ENCODE assay signal across 16 mouse cellular contexts in the genomic region with DNA sequence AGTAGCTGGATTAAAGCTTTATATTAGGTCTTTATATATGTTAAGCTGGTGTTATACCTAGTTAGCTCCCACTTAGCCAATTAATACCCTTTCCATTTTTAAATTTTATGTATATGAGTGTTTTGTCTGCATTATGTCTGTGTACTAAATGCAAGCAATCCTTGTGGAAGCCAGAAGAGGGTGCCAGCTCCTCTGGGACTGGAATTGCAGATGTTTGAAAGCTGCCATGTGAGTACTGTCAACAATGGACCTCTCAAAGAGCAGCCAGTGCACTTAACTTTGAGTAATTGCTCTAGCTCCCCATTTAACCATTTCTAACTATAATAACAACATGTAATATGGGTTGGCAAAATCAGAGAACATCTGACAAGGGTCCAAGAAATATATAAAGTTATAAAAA.
DNase-seq lines count a peak whose midpoint lies in the region; ATAC-seq and TF ChIP-seq lines count a peak whose summit lies in the region.
"Had no signal": no experiment of that assay in that cellular context is flagged by ENCODE, and none has a peak within 500 bp of the region (broad histone marks: within the 10 kb centered on the region; RNA-seq: fewer than 3 reads in every experiment).

No protein-coding gene starts in this region.

- 0 out of 2 replicates have a peak, but pooled peaks have one; percentile 23 for TF ChIP-seq CTCF in kidney, adult 2 months (conservative IDR thresholded peaks at IDR 0.05; ENCODE audit: insufficient read depth, insufficient read length, low read depth, low read length)
- TF ChIP-seq CTCF in midbrain, postnatal 0 days (IDR thresholded peaks at IDR 0.05), result peak; percentile 31

- no peak for ATAC-seq in kidney, embryonic 16.5 days (ENCODE audit: low FRiP score, low TSS enrichment)
- ATAC-seq in midbrain, postnatal 0 days (ENCODE audit: low FRiP score), result no peak
- ATAC-seq: CD4-positive, CD25-positive, alpha-beta regulatory T cell, adult 4 months; forebrain, embryonic 15.5 days; midbrain, embryonic 16.5 days had no signal

- H3K4me1 ChIP-seq in kidney, adult 2 months (ENCODE audit: control insufficient read depth, insufficient read depth, low read length), result no peaks in the 10 kb centered on the region
- H3K4me1 ChIP-seq in kidney, embryonic 16.5 days (ENCODE audit: insufficient read depth, low read length), result no peaks in the 10 kb centered on the region
- no peaks in the 10 kb centered on the region for H3K4me1 ChIP-seq in midbrain, postnatal 0 days (ENCODE audit: insufficient read depth, low read length)
- no peaks in the 10 kb centered on the region for H3K4me1 ChIP-seq in midbrain, embryonic 10.5 days
- H3K4me1 ChIP-seq: embryonic facial prominence, embryonic 10.5 days; forebrain, embryonic 15.5 days had no signal

- no peak overlapping the region for H3K4me2 ChIP-seq in kidney, embryonic 16.5 days (replicated peaks; ENCODE audit: low read depth, low read length)
- no peak overlapping the region for H3K4me2 ChIP-seq in midbrain, postnatal 0 days (ENCODE audit: low read depth, low read length, poor library complexity, severe bottlenecking)
- H3K4me2 ChIP-seq: forebrain, embryonic 15.5 days had no signal

- no peak overlapping the region for H3K4me3 ChIP-seq in kidney, adult 2 months (ENCODE audit: insufficient read depth, low read depth, low read length)
- no peak overlapping the region for H3K4me3 ChIP-seq in kidney, embryonic 16.5 days (ENCODE audit: low read length)
- H3K4me3 ChIP-seq in midbrain, postnatal 0 days (ENCODE audit: low read depth, low read length), result no peak overlapping the region
- H3K4me3 ChIP-seq in midbrain, embryonic 10.5 days, result no peak overlapping the region
- H3K4me3 ChIP-seq: embryonic facial prominence, embryonic 10.5 days; forebrain, embryonic 15.5 days had no signal

- peaks cover 2% of the 10 kb centered on the region for H3K36me3 ChIP-seq in kidney, adult 2 months (ENCODE audit: control insufficient read depth, insufficient read depth, low read length)
- H3K36me3 ChIP-seq in kidney, embryonic 16.5 days (ENCODE audit: insufficient read depth, low read length), result peaks cover 10% of the 10 kb centered on the region
- H3K36me3 ChIP-seq in midbrain, postnatal 0 days (ENCODE audit: insufficient read depth, low read length), result no peaks in the 10 kb centered on the region
- H3K36me3 ChIP-seq in midbrain, embryonic 10.5 days, result peaks cover 6% of the 10 kb centered on the region
- H3K36me3 ChIP-seq: forebrain, embryonic 15.5 days had no signal

- no peak overlapping the region for H3K9ac ChIP-seq in kidney, embryonic 16.5 days (replicated peaks; ENCODE audit: low read length)
- H3K9ac ChIP-seq in midbrain, postnatal 0 days (replicated peaks; ENCODE audit: low read length, poor library complexity, severe bottlenecking), result no peak overlapping the region
- H3K9ac ChIP-seq: forebrain, embryonic 15.5 days had no signal

- no peak overlapping the region for H3K27ac ChIP-seq in kidney, adult 2 months (ENCODE audit: insufficient read depth, low read depth, low read length)
- H3K27ac ChIP-seq in kidney, embryonic 16.5 days (ENCODE audit: low read length), result no peak overlapping the region
- no peak overlapping the region for H3K27ac ChIP-seq in midbrain, postnatal 0 days (ENCODE audit: low read depth, low read length)
- no peak overlapping the region for H3K27ac ChIP-seq in midbrain, embryonic 10.5 days (replicated peaks)
- H3K27ac ChIP-seq: embryonic facial prominence, embryonic 10.5 days; forebrain, embryonic 15.5 days had no signal

- DNase-seq in kidney, adult 2 months, result no peak
- DNase-seq in midbrain, postnatal 0 days (ENCODE audit: low spot score), result no peak
- no peak for DNase-seq in midbrain, embryonic 10.5 days (ENCODE audit: low spot score)
- DNase-seq in lung, postnatal 10 days, result peak; percentile 4
- DNase-seq in adrenal gland, adult (ENCODE audit: inconsistent age in 2 of 2, low spot score in 1 of 2), result no peak
- no peak for DNase-seq in thymus, adult 18-20 months
- DNase-seq: adrenal gland, postnatal 25 days; cerebellum, adult 9-10 months; heart, postnatal 4 days; kidney, adult 9 months; left cerebral cortex, postnatal 4 days had no signal

- no peak for TF ChIP-seq POLR2A in kidney, adult 2 months (IDR thresholded peaks at IDR 0.05; ENCODE audit: low read depth, low read length)

- H3K9me3 ChIP-seq in kidney, embryonic 16.5 days (ENCODE audit: low read length), result no peaks in the 10 kb centered on the region
- H3K9me3 ChIP-seq in midbrain, postnatal 0 days (ENCODE audit: low read length), result no peaks in the 10 kb centered on the region
- no peaks in the 10 kb centered on the region for H3K9me3 ChIP-seq in midbrain, embryonic 10.5 days (replicated peaks)
- H3K9me3 ChIP-seq: embryonic facial prominence, embryonic 10.5 days; forebrain, embryonic 15.5 days had no signal

- no peaks in the 10 kb centered on the region for H3K27me3 ChIP-seq in kidney, adult 2 months (replicated peaks; ENCODE audit: control insufficient read depth, insufficient read depth, low read length)
- no peaks in the 10 kb centered on the region for H3K27me3 ChIP-seq in kidney, embryonic 16.5 days (ENCODE audit: insufficient read depth, low read length)
- no peaks in the 10 kb centered on the region for H3K27me3 ChIP-seq in midbrain, postnatal 0 days (ENCODE audit: insufficient read depth, low read length)
- H3K27me3 ChIP-seq in midbrain, embryonic 10.5 days (ENCODE audit: low read depth, poor library complexity, severe bottlenecking), result no peaks in the 10 kb centered on the region
- H3K27me3 ChIP-seq: forebrain, embryonic 15.5 days had no signal
